Mouse (Mus musculus) left cerebral cortex, adult 18-20 months (tissue): Measurements from ENCODE around the gene Mroh2a. TPM values are rescaled to one million over a fixed set of nuclear protein-coding genes. Genes with fewer than 3 reads are reported as not detected.

Experiments
- DNase-seq, 2 experiments: peaks; one replicate each; pipeline ENCODE4 v3.0.0; 2021 to 2022; ENCODE audit warnings: low spot score in 2 of 2, mixed read lengths in 1 of 2
- long read RNA-seq, 2 experiments: library from polyadenylated mRNA; stranded (forward); transcript quantifications; one replicate each; pipeline ENCODE4 v2.0.0; 2021
- total RNA-seq, 2 experiments: library from RNA; stranded (reverse); gene quantifications; 2 replicates each; pipeline ENCODE4 v1.2.3; 2021

The Mroh2a gene
- total RNA-seq: under 1 TPM in 1 of 2 experiments, not detected in 1; 0.58 TPM
- long read RNA-seq, experiment 1: 0 reads
- long read RNA-seq, experiment 2: 0 reads

DNA sequence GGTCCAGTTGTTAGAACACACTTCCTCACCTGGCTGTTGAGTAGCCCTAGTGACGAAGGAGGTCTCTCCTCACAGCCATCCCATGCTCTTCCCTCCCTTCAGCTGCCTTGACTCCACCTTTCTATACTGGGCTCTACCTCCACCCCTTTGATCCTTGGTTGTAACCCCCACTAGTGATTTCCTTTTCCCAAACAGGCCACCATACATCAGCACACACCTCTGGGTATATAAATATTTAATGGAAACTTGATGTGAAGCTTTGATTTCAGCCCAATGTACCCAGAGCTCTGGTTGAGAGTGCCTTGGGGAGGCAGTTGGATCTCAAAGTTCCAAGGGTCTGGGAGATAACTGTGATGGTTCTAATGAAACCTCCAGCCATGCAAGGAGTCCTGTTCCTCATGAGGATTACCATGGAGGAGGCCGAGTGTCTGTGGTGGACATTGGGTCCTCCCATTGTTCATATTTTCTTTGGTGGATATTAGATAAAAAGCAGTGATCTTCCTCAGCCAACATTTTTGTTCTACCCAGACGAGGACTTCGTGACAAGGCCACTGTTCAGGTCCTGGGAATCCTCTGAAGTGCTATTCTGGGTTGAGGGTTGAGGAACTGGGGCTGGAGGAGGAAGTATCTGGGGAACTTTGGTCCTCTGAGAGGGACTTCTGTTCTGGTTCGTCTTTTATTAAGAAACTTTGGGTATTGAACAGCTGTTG, at the start of gene Mroh2a:
Gene Mroh2a (plus strand): TSS at position 317 of the 710 bp plus-strand sequence.
- DNase-seq: peak in 1 of 2 experiments; percentile 1

DNA sequence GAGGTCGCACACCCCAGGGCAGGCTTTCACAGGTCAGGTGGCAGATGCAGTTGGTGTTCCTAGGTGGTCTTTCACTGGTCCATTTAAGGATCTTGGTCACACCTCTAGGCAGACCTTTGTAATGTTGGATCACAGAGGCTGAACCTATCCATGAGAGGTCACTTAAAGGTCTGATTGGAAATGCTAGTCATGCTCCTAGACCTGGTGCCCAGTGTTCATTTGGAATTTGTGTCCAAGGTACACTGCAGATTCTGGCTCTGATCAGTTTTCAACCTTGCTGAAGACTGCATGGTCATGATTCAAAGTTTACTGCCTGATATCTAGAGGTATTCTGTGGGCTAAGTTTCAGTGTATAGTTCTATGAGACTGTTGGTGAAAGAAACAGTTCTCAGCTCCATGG, 47.1 kb upstream of the Mroh2a start:
- no peak for DNase-seq

- DNase-seq: no peak
Observed at GRCm38 (mm10) chr1:88186325-88186935, 40.4 kb upstream of the Mroh2a start.

- DNase-seq: no peak
Observed at GRCm38 (mm10) chr1:88192136-88192535, 34.6 kb upstream of the Mroh2a start.

DNA sequence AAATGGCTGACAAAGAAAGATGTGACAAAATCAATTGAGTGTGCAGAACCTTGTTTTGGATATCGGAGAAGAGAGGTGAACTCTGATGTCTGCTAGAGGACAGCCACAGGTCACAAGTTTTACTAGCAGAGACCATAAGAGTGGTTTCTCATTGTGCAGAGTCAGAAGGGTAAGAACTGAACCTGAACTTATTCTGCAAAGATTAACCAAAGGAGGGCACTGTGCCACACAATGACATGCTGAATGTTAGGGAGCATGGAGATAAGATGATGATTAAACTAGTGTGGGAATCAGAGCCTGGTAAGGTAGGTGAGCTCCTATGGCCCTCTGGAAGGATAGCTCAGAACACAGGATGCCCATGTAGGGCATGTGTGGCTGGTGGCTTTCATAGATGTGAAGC, 31.1 kb upstream of the Mroh2a start:
- DNase-seq: no peak

DNA sequence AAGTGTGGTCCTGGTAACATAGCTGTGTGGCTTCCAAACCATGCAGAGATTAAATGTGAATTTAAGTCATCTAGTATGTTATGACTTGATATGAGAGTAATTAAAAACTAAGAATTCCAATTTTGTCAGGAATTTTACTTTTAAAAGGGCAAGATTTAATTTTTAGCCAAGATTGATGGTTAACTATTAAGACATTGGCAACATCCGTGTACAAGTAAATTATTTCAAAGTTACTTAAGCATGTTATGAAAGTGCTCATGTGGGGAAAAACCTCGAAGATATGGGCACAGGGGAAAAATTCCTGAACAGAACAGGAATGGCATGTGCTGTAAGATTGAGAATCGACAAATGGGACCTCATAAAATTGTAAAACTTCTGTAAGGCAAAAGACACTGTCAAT, 29.3 kb upstream of the Mroh2a start:
- DNase-seq: no peak

DNA sequence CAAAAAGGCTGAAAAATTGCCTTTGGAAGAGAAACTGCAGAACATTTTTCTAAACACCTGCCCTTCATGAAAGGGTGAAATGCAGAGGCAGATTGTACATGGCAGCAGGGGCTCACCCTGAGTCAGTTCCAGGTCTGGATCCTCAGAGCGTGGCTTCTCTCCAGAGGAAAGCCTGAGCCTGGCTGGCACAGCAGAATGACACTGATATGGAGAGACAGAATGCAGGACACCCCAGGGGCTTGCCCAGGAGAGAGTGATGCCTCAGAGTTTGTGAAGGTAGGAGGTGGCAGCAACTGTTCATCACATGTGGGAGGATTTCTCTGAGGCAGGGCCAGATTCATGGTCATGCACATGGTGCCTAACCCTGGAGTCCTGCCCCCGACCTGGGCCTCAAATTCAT, 26.8 kb upstream of the Mroh2a start:
- DNase-seq: no peak

GRCm38 (mm10) chr1:88200456-88200855, 26.3 kb upstream of the Mroh2a start, which contains the start of gene Ugt1a2:
Gene Ugt1a2 (plus strand): TSS chr1:88200601.
- no peak for DNase-seq

GRCm38 (mm10) chr1:88205294-88205922, 21.4 kb upstream of the Mroh2a start, which contains the start of gene Dnajb3:
Gene Dnajb3 (minus strand): TSS chr1:88205782.
- peak; percentile 80 to 88 for DNase-seq

GRCm38 (mm10) chr1:88206843-88207479, 19.8 kb upstream of the Mroh2a start:
- no peak for DNase-seq

DNA sequence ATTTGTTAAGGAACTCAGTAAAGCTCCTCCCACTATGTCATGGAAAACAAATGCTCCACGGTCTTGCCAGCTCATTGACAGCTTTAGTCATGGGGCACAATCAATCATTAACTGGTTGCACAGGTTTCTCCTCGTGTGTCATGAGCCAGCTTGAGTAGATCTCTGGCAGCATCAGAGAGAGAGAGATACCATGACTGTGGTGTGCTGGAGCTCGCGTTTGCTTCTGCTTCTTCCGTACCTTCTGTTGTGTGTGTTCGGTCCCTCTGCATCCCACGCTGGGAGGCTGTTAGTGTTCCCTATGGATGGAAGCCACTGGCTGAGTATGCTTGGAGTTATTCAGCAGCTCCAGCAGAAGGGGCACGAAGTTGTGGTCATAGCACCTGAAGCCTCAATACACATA, 15.0 kb upstream of the Mroh2a start, which contains the start of gene Ugt1a1:
Gene Ugt1a1 (plus strand): TSS at position 148 of the 400 bp plus-strand sequence.
- DNase-seq: no peak

DNA sequence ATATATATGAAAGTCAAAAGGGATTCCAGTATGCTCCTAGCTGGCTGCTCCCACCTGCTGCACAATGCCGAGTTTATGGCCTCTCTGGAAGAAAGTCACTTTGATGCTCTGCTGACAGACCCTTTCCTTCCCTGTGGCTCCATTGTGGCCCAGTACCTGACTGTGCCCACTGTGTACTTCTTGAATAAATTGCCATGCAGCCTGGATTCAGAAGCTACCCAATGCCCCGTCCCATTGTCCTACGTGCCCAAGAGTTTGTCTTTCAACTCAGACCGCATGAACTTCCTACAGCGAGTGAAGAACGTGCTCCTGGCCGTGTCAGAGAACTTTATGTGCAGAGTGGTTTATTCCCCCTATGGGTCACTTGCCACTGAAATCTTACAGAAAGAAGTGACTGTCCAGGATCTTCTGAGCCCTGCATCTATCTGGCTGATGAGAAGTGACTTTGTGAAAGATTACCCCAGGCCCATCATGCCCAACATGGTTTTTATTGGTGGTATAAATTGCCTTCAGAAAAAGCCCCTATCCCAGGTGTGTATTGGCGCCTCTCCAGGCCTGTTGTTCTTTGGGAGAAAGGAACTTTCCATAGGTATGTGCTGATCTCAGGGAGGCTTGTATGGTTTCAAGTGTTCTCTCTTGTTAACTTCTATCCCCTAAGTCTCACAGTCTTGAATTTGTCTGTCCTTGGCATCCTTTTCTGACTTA, 14.3 kb upstream of the Mroh2a start:
- no peak for DNase-seq

DNA sequence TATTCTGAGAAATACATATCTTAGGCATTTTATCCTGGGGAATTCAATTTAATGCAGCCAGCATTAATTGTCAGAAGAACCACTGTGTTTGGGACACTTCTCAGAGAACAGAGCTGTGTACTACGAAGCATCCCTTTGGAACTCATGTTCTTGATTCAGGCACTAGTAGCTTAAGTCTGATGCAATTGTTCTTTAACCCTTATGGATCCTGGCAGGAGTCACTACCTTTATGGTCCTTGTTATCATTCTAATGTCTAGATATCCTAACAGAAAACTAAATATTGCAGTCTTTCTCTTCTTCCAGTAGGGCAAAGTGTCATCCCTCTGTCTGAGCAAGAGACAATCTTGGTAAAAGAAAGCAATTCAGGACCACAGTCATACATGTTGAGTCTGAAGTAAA, 13.7 kb upstream of the Mroh2a start:
- no peak for DNase-seq

- no peak for DNase-seq
Observed at GRCm38 (mm10) chr1:88213766-88214461, 12.9 kb upstream of the Mroh2a start.

DNA sequence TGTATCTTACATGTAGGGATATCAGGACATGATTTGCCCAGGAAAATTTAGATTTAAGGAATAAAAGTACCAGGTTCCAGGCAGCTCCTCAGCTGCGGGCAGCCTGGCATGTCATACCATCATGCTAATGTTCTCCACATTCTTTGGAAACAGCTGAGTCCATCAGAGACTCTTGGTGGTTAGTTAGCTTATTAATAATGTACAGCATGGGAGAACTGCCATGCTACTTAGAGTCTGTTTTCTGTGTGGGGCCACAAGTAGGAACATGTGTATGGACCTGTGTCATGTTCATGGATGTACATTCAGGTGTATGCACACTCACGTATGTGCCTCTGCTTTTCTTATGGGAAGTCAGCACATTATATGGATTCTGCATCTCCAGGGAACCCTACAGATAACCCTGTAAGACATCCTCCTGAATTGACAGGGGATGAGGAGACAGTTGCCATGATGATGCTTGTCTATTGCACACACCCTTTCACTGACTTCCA, 12.3 kb upstream of the Mroh2a start:
- no peak for DNase-seq

- DNase-seq: no peak
Observed at GRCm38 (mm10) chr1:88215466-88216380, 11.1 kb upstream of the Mroh2a start.

DNA sequence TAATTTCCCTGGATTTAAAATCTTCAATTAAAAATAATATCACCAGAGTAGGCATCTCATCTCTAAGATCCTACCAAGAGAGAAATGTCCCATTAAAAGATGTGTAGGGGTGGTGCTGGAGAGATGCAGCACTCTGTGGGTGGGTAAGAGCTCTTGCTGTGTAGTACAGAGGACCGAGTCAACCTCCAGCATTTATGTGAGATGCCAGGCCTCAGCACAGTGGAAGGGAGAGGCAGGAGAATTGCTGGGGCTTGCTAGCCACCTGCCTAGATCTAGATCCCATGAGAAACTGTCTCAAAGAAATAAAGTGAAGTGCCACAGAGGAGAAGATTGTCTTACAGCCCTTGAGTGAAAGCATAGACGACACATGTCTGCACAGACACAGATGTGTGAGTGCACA, 10.2 kb upstream of the Mroh2a start:
- no peak for DNase-seq

DNA sequence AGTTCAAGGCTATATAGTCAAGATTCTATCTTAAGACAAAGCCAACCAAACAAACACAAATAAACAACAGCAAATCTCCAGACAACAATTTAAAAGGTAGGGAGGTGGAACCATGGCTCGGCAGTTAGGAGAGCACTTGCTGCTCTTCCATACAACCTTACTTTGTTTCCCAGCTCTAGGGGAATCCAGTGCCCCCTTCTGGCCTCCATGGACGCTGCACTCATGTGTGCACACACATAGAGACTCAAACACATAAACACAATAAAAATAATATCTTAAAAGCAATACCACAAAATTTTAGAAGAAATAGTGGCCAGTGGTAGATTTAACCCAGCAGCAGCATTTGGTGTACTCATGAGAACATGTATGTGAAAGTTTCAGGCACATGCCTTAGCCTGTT, 9.6 kb upstream of the Mroh2a start:
- no peak for DNase-seq

- no peak for DNase-seq
Observed at GRCm38 (mm10) chr1:88217576-88217975, 9.2 kb upstream of the Mroh2a start.
